Mouse (Mus musculus): ENCODE measurements around the gene Irgm1. TPM values are rescaled to one million over a fixed set of nuclear protein-coding genes. Genes with fewer than 3 reads are reported as not detected.
A peak's percentile ranks its signal among the peaks of the same experiment; 100 is the strongest.
"Not testable (repeated sequence)": the region's sequence is repeated elsewhere in the genome, so short reads cannot be mapped to it uniquely, and the experiment has no call there.

Irgm1 gene
- polyA plus RNA-seq (2015; fragmentation: Nextera tagmentation; extraction: Ambion mirVana) = 2.0 and 2.8 TPM in 2 replicates

DNA sequence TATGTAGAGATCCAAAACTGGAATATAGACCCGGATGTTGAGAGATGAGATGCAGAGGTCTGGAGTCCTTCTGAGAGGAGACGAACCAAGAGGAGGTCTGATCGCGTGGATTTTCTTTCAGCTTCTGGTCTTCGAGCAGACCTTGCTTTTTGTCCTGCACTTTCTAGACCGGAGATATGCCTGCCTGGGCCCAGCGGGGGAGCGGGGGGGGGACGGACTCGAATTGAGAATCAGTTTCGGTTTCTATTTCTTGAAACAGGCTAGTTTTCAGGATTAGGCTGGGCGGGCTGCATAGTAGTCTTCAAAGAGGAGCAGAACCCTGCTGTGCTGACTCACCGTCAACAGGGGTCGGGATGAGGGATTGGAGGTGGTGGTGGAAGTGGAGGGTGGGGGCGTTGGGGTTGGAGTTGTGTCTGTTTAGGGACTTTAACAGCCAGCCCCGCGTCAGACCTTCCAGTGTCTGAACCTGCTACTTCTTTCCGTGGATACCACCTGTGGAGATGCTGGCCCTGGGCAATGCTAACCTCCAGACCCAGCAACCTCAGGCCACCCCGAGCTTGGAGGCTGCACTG lies at the start of gene Irgm1:
Gene Irgm1, minus strand, starts transcription at position 483 of the 572 bp plus-strand sequence.
- Histone ChIP-seq H3K36me3 (ENCODE audit: control insufficient read depth, insufficient read depth, low read length) (no peaks in the 10 kb centered on the region), H3K4me3 (ENCODE audit: low read depth, low read length) (peak within 1 kb of the TSS; percentile 47), H3K9ac (ENCODE audit: low read depth, low read length) (peak within 1 kb of the TSS; percentile 55), H3K9me3 (replicated peaks; ENCODE audit: control insufficient read depth, low read length, poor library complexity, severe bottlenecking) (no peaks in the 10 kb centered on the region), H3K4me1 (ENCODE audit: control insufficient read depth, insufficient read depth, low read length) (peaks cover 8% of the 10 kb centered on the region; the same call in 1 of the 2 replicates), H3K27me3 (ENCODE audit: control insufficient read depth, insufficient read depth, low read depth, low read length) (no peaks in the 10 kb centered on the region; the same call in 1 of the 2 replicates), H3K27ac (ENCODE audit: low read length) (no peak within 1 kb of the TSS), H3K4me2 (ENCODE audit: low read length) (peak within 1 kb of the TSS; percentile 43)
- WGBS = 1% methylated on average over 19 of the region's 19 CpGs
- peak; percentile 27 for ATAC-seq

DNA sequence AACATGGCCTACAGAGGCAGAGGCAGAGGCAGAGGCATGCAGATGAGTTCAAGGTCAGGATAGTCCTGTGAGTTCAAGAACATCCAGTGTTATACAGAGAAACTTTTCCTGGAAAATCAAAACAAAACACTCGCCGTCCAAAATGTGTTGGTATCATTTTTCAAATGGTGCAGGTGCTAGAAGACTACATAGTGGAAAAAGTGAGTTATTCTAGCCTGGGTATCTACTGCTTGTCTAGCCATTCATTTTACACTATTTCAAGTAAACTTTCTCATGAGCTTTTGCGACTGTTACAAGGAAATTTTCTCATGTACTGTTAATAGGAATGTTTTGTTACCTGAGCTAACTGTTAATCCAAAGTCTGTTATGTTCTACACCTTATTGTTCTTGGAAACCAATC lies 46.9 kb upstream of the Irgm1 start:
- Histone ChIP-seq H3K4me3 (ENCODE audit: low read depth, low read length) (no peak overlapping the region), H3K9ac (ENCODE audit: low read depth, low read length) (no peak overlapping the region), H3K36me3 (ENCODE audit: control insufficient read depth, insufficient read depth, low read length) (no peaks in the 10 kb centered on the region), H3K9me3 (replicated peaks; ENCODE audit: control insufficient read depth, low read length, poor library complexity, severe bottlenecking) (no peaks in the 10 kb centered on the region), H3K27me3 (ENCODE audit: control insufficient read depth, insufficient read depth, low read depth, low read length) (no peaks in the 10 kb centered on the region), H3K4me1 (ENCODE audit: control insufficient read depth, insufficient read depth, low read length) (no peaks in the 10 kb centered on the region), H3K4me2 (ENCODE audit: low read length) (no peak overlapping the region), H3K27ac (ENCODE audit: low read length) (no peak overlapping the region)
- no peak for ATAC-seq
- 86% methylated on average over 3 of the region's 3 CpGs for WGBS

DNA sequence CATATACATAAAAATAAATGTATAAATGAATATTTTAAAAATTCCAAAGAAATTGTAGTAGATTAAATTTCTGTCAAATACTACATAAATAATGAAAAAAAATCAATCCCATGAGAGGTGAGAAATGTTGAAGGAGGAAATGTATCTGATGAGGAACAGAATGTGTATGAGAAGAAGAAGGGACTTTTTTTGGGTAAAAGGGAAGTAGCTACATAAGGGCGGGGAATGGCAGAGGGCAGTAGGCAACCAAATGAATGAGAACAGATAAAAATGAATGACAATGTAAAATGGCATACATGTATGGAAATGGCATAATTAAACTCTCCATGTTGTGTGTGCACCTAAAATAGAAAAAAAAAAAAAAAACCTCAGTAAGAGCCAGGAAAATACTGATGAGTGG lies 42.1 kb upstream of the Irgm1 start:
- no peaks in the 10 kb centered on the region for H3K36me3 ChIP-seq (ENCODE audit: control insufficient read depth, insufficient read depth, low read length)
- H3K27me3 ChIP-seq (ENCODE audit: control insufficient read depth, insufficient read depth, low read depth, low read length) = no peaks in the 10 kb centered on the region
- no peak overlapping the region for H3K27ac ChIP-seq (ENCODE audit: low read length)
- H3K4me2 ChIP-seq (ENCODE audit: low read length) = no peak overlapping the region
- H3K4me1 ChIP-seq (ENCODE audit: control insufficient read depth, insufficient read depth, low read length) = no peaks in the 10 kb centered on the region
- H3K9me3 ChIP-seq (replicated peaks; ENCODE audit: control insufficient read depth, low read length, poor library complexity, severe bottlenecking) = no peaks in the 10 kb centered on the region
- ATAC-seq = no peak
- H3K9ac ChIP-seq (ENCODE audit: low read depth, low read length) = no peak overlapping the region
- no peak overlapping the region for H3K4me3 ChIP-seq (ENCODE audit: low read depth, low read length)
- 91% methylated on average over 1 of the region's 1 CpGs for WGBS

DNA sequence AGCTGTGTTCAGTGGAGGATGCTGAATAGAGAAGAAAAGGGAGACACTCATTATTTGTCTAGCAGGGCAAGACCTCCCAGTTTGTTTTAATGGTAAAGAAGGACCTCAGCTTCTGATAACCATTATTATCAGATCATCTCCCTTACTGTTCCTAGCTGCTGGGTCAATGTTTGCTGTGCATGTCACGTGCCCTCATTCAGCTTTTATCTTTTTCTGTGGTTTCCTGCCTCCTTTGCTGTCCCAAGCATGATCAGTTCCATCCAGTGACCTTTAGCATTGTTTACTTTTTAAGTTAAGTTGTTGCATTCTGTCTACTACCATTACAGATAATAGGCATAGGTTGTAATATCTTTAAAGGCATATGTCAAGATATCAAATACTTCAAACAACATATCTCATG lies 37.0 kb upstream of the Irgm1 start:
- 42% methylated on average over 1 of the region's 1 CpGs for WGBS
- H3K4me2 ChIP-seq (ENCODE audit: low read length) = no peak overlapping the region
- H3K4me1 ChIP-seq (ENCODE audit: control insufficient read depth, insufficient read depth, low read length) = no peaks in the 10 kb centered on the region
- H3K9ac ChIP-seq (ENCODE audit: low read depth, low read length) = no peak overlapping the region
- H3K27ac ChIP-seq (ENCODE audit: low read length) = no peak overlapping the region
- H3K4me3 ChIP-seq (ENCODE audit: low read depth, low read length) = no peak overlapping the region
- no peaks in the 10 kb centered on the region for H3K27me3 ChIP-seq (ENCODE audit: control insufficient read depth, insufficient read depth, low read depth, low read length)
- no peak for ATAC-seq
- H3K36me3 ChIP-seq (ENCODE audit: control insufficient read depth, insufficient read depth, low read length) = no peaks in the 10 kb centered on the region
- H3K9me3 ChIP-seq (replicated peaks; ENCODE audit: control insufficient read depth, low read length, poor library complexity, severe bottlenecking) = no peaks in the 10 kb centered on the region

DNA sequence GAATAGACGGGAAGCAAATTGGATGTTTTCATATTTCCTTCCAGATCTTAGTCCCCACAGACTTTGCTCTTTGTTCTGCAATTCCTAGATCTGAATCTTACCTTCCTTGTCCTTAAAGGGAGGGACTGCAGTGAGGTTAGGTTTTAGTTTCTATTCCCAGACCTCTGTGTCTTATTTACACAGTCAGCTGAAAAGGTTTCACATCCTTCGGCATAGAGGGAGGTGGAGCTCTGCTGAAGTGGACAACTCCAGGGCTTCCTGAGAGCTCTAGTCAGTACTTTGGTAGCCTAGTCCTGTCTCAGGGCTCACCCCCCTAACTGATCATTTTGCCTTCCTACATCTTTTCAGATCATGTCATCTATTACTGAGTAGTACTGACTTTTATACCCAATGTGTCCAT lies 30.5 kb upstream of the Irgm1 start, which contains the start of gene Gm5431:
Gene Gm5431, minus strand, starts transcription at position 194 of the 400 bp plus-strand sequence.
- 74% methylated on average over 2 of the region's 2 CpGs for WGBS
- Histone ChIP-seq H3K36me3 (ENCODE audit: control insufficient read depth, insufficient read depth, low read length) (no peaks in the 10 kb centered on the region), H3K4me1 (ENCODE audit: control insufficient read depth, insufficient read depth, low read length) (no peaks in the 10 kb centered on the region), H3K4me2 (ENCODE audit: low read length) (no peak within 1 kb of the TSS), H3K9me3 (replicated peaks; ENCODE audit: control insufficient read depth, low read length, poor library complexity, severe bottlenecking) (no peaks in the 10 kb centered on the region), H3K4me3 (ENCODE audit: low read depth, low read length) (no peak within 1 kb of the TSS), H3K27me3 (ENCODE audit: control insufficient read depth, insufficient read depth, low read depth, low read length) (no peaks in the 10 kb centered on the region), H3K27ac (ENCODE audit: low read length) (no peak within 1 kb of the TSS), H3K9ac (ENCODE audit: low read depth, low read length) (no peak within 1 kb of the TSS)
- ATAC-seq = no peak

- 100% methylated on average over 1 of the region's 1 CpGs for WGBS
- not testable (repeated sequence) for ATAC-seq; H3K27ac ChIP-seq (ENCODE audit: low read length); H3K27me3 ChIP-seq (ENCODE audit: control insufficient read depth, insufficient read depth, low read depth, low read length); H3K36me3 ChIP-seq (ENCODE audit: control insufficient read depth, insufficient read depth, low read length); H3K9ac ChIP-seq (ENCODE audit: low read depth, low read length); H3K4me1 ChIP-seq (ENCODE audit: control insufficient read depth, insufficient read depth, low read length); H3K4me3 ChIP-seq (ENCODE audit: low read depth, low read length); H3K9me3 ChIP-seq (replicated peaks; ENCODE audit: control insufficient read depth, low read length, poor library complexity, severe bottlenecking); H3K4me2 ChIP-seq (ENCODE audit: low read length)
Measured at GRCm38 (mm10) chr11:48901567-48901930, 30.1 kb upstream of the Irgm1 start.

DNA sequence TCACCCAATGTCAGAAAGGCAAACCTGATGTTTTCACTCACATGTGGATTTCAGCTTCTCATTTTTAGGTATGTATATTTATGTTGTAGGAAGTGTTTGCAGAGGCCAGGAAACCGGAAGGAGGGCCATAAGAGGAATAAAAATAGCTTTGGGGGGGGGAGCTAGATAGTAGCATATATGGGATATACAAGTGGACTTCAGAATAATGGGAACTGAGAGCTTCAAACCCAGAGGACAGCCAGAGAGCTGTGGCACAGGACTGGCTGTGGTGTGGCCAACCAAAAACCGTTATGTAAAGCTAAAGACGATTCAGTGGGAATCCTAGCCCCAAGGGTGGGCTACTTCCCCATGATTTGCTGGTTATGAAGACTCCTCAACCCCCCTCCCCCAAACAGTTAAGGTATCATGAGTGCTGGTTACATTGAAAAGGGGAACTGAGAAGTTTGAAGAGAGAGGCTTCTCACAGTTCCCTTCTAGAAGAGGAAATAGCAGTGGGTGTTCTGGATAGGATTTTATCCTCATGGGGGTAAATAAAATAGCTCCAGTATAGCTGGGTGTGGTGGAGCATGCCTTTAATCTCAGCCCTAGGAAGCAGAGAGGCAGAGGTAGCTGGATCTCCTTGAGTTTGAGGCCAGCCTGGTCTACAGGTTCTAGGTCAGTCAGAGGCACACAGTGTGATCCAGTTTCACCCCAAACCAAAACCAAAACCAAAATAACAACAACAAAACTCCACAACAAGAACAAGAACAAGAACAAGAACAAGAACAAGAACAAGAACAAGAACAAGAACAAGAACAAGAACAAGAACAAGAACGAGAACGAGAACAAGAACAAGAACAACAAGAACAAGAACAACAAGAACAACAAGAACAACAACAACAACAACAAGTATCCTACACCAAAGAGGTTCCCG lies 29.4 kb upstream of the Irgm1 start:
- H3K4me1 ChIP-seq (ENCODE audit: control insufficient read depth, insufficient read depth, low read length); H3K27ac ChIP-seq (ENCODE audit: low read length); H3K27me3 ChIP-seq (ENCODE audit: control insufficient read depth, insufficient read depth, low read depth, low read length); H3K36me3 ChIP-seq (ENCODE audit: control insufficient read depth, insufficient read depth, low read length); H3K4me3 ChIP-seq (ENCODE audit: low read depth, low read length); H3K9ac ChIP-seq (ENCODE audit: low read depth, low read length); H3K4me2 ChIP-seq (ENCODE audit: low read length); ATAC-seq; H3K9me3 ChIP-seq (replicated peaks; ENCODE audit: control insufficient read depth, low read length, poor library complexity, severe bottlenecking): not testable (repeated sequence)
- WGBS = 79% methylated on average over 6 of the region's 6 CpGs

DNA sequence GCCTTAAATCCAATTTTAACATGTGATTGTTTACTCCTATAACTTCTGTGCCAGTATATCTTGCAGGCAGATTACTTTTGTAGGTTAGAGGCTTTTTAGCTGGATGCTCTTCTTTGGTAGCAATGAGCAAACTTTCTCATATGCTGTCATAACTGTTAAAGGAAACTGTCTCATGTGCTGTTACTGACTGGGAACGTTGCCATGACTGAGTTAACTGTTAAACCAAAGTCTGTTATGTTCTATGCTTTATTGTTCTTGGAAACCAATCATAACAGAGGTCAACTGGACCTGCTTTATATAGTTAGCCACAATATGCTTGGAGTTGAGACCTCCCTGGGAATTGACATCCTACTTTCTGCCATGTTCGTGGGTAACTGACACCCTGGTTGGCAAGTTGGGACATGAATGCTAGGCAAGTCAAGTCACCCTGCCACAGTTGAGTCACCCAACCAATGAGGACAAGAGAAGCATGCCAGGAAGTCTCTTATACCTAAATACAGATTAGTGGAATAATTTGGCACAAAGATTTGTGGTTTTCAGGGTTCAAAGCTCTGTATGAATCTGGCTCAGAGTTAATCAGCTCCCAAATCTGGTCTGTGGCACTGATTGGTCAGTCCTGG lies 27.4 kb upstream of the Irgm1 start:
- H3K4me1 ChIP-seq (ENCODE audit: control insufficient read depth, insufficient read depth, low read length) = no peaks in the 10 kb centered on the region
- WGBS = 80% methylated on average over 2 of the region's 2 CpGs
- no peaks in the 10 kb centered on the region for H3K9me3 ChIP-seq (replicated peaks; ENCODE audit: control insufficient read depth, low read length, poor library complexity, severe bottlenecking)
- H3K4me3 ChIP-seq (ENCODE audit: low read depth, low read length) = no peak overlapping the region
- H3K9ac ChIP-seq (ENCODE audit: low read depth, low read length) = no peak overlapping the region
- H3K36me3 ChIP-seq (ENCODE audit: control insufficient read depth, insufficient read depth, low read length) = no peaks in the 10 kb centered on the region
- H3K27ac ChIP-seq (ENCODE audit: low read length) = no peak overlapping the region
- no peak overlapping the region for H3K4me2 ChIP-seq (ENCODE audit: low read length)
- ATAC-seq = no peak
- H3K27me3 ChIP-seq (ENCODE audit: control insufficient read depth, insufficient read depth, low read depth, low read length) = no peaks in the 10 kb centered on the region

DNA sequence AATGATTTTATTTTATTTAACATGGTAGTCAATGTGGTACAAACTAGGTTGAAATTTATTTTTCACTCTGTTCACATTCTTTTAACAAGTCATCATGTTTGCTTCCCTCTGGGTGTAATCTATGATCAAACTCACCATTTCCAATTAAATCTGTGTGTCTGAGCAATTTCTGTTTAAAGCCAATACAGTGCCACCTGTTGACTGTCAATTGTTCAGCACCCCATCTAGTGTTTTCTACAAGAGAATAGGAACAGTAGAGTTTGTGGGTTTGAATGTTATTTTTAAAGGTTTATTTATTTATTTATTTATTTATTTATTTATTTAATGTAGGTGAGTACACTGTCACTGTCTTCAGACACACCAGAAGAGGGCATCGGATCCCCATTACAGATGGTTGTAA lies 5.2 kb upstream of the Irgm1 start:
- Histone ChIP-seq H3K27me3 (ENCODE audit: control insufficient read depth, insufficient read depth, low read depth, low read length) (no peaks in the 10 kb centered on the region), H3K4me2 (ENCODE audit: low read length) (no peak overlapping the region), H3K4me3 (ENCODE audit: low read depth, low read length) (no peak overlapping the region), H3K27ac (ENCODE audit: low read length) (no peak overlapping the region), H3K4me1 (ENCODE audit: control insufficient read depth, insufficient read depth, low read length) (peaks cover 2% of the 10 kb centered on the region; the same call in 1 of the 2 replicates), H3K36me3 (ENCODE audit: control insufficient read depth, insufficient read depth, low read length) (no peaks in the 10 kb centered on the region), H3K9me3 (replicated peaks; ENCODE audit: control insufficient read depth, low read length, poor library complexity, severe bottlenecking) (no peaks in the 10 kb centered on the region), H3K9ac (ENCODE audit: low read depth, low read length) (no peak overlapping the region)
- WGBS = 89% methylated on average over 1 of the region's 1 CpGs
- ATAC-seq = no peak
